Mouse (Mus musculus) naive thymus-derived CD4-positive, alpha-beta T cell, adult 2 months (primary cell): ENCODE results near the gene Oprl1.

ENCODE experiments used
- DNase-seq: peaks from one replicate; pipeline ENCODE4 v3.0.0-alpha.2; 2011; ENCODE audit warnings: low read depth

Oprl1 gene

GRCm38 (mm10) chr2:181765251-181765650, 50.4 kb downstream of the Oprl1 start:
- no peak for DNase-seq

- no peak for DNase-seq
These were observed 52.1 kb downstream of the Oprl1 start for GRCm38 (mm10) chr2:181766672-181767557.

- DNase-seq: no peak
These were observed 53.6 kb downstream of the Oprl1 start for GRCm38 (mm10) chr2:181768451-181768850.

GRCm38 (mm10) chr2:181769397-181769796, 54.6 kb downstream of the Oprl1 start:
- no peak for DNase-seq
